Mouse (Mus musculus): ENCODE measurements around the gene Pax2.

Gene Pax2

GRCm38 (mm10) chr19:44749061-44749990, 6.5 kb upstream of the Pax2 start:
- DNase-seq, result peak in 1 of 2 experiments; percentile 27

- peak; percentile 90 to 95 for DNase-seq
These were observed 5.5 kb upstream of the Pax2 start for GRCm38 (mm10) chr19:44750051-44751041.

DNA sequence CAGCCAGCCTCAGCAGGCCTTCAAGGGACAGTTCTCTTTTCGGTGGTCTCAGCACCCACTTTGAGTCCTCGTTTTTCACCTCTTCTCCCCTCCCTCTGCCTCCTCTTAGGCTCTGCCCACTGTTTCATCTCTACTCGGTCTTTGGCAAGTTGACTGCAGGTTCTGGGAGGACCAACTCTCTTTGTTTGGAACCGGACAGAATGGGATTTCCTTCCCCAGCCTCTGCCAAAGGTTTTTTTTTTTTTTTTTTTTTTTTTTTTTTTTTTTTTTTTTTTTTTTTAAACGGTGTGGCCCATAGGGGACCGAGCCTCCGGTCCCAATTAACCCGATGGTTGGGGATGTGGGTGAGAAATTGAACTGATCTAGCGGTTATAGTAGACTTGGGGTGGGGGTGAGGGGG, 4.8 kb upstream of the Pax2 start:
- DNase-seq, result no peak

DNA sequence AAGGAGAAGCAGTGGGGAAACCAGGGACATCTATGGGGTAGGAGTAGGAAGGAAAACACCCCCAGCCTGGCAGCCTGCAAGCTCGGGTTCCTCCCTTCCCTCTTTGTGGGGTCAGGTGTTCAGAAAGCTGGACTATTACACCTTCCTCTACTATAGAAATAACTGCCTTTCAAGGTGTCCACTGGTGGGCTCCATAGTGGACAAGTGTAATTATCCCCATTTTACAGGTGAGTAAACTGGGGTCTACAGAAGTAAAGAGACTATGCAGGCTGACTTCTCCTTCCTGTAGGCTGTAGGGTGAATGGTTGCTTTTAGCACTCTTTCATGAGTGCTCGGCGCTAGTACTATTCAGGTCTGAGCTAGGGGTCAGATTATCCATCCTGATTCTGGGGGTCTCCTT, 4.3 kb upstream of the Pax2 start:
- no peak for DNase-seq

- peak in 1 of 2 experiments; percentile 37 for DNase-seq
These were observed 3.5 kb upstream of the Pax2 start for GRCm38 (mm10) chr19:44752056-44752940.

DNA sequence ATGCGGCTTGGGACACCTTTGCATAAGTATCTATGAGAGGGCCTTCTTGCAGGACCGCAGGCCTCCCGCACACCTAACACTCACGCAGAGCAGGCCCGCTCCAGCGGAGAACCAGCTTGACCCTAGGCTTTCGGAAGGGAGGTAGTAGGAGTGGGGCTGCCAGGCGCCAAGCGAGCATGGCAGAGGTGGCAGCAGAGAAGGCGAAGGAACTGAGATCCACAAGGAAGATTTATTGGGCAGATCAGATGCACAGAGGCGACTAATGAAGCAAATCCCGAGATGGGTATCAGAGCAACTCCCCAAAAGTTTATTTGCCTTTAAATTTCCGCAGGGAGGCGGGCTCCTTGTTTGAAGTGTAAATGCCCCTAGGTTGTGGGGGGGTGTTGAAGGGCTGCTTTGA, 2.5 kb upstream of the Pax2 start:
- peak in 1 of 2 experiments; percentile 35 for DNase-seq

DNA sequence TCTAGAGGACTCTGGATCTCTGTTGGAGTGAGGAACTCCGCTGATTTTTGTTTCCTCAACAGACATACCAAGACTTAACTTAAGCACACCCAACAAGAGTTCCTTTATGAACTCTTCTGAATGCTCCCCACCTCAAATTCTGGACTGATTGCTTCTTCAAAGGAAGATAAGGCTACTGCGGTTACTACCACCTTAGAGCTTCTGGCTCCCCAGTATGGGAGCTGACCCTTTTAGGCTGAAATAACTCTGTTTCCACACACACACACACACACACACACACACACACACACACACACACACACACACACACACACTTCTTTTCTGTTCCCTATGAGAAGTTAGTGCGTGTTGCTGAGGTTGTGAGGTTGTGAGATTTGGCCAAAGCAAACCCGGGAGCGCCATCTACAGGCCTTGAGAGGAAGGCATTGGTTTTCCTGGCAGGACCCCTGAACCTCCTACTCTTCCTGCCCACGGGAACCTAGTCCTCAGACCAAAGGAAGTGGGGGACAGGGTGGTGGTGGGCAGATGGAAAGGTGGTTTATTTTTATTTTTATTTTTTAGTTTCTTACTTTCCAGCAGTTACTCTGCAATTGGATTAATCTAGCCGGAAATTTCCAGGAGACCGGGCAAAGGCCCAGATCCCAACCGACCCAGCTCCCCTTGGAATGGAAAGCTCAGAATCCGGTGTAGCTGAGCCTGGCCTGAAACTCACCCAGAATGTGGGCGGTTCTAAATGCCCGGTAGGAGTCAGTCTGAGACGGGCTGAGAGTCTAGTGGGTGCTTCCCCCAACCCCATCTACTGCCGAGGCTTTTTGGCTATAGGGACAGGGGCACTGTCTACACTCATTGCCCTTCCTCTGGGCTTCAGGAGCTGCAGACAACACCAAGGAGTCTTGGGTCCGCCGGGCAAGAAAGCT, 1.1 kb upstream of the Pax2 start:
- DNase-seq, result peak; percentile 85 to 87

DNA sequence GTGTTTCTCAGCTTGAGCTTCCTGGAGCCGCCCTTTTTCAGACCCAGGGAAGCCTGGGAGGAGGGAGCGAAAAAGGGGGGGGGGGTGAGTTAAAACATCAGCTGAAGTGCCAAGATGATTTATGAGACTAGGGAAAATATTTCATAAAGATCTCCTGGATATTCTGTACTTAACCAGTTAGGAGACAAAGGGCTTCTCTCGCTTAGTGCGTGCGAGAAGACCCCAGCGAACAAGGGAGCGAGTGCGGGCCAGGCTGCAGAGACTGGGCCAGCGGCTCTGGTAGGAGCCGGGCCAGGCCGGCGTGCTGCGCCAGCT, 510 bp upstream of the Pax2 start:
- DNase-seq, result no peak

GRCm38 (mm10) chr19:44756421-44757230, 781 bp downstream of the Pax2 start:
- DNase-seq, result peak; percentile 78 to 80

GRCm38 (mm10) chr19:44757231-44757871, 1.5 kb downstream of the Pax2 start:
- DNase-seq, result peak in 1 of 2 experiments; percentile 50

- DNase-seq, result no peak
These were observed 3.0 kb downstream of the Pax2 start for GRCm38 (mm10) chr19:44758846-44759245.

GRCm38 (mm10) chr19:44759531-44760118, 3.8 kb downstream of the Pax2 start:
- peak in 1 of 2 experiments; percentile 44 for DNase-seq

DNA sequence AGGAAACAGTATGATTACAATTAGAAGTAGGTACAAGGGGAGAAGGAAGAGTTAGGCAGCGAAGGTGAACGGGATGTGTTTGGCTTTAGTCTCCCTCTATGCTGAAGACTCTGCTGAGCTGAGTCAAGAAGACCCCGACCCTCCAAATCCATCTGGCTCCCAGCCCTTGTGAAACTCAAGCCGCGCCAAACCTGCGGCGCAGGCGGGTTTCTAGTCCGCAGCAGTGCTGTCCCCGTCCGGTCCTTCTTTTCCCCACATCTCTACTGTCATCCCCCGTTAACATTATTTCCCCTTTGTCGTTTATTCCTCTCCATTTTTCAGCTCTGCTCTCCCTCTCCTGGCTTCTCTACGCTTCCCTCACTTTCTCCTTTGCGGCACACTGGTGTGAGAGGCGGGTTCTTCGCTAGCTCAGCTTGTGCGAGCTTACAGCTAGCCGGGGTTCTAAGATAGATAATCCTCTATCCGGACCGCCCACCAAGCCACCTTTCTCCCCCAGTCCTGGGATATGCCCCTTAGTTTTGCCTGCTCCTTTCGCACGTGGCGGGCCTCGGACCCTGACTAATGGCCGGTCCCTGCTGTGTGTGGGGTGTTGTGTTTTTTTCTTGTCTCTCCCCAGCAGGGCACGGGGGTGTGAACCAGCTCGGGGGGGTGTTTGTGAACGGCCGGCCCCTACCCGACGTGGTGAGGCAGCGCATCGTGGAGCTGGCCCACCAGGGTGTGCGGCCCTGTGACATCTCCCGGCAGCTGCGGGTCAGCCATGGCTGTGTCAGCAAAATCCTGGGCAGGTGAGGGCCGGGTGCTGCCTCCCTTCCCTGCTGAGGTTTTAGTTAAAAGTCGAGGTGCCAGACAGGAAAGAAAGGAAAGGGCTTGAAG, 4.7 kb downstream of the Pax2 start:
- peak in 1 of 2 experiments; percentile 19 for DNase-seq

GRCm38 (mm10) chr19:44762121-44762621, 6.3 kb downstream of the Pax2 start:
- peak in 1 of 2 experiments; percentile 42 for DNase-seq

GRCm38 (mm10) chr19:44770268-44771050, 14.6 kb downstream of the Pax2 start:
- no peak for DNase-seq

- DNase-seq, result no peak
These were observed 15.7 kb downstream of the Pax2 start for GRCm38 (mm10) chr19:44771499-44771898.

DNA sequence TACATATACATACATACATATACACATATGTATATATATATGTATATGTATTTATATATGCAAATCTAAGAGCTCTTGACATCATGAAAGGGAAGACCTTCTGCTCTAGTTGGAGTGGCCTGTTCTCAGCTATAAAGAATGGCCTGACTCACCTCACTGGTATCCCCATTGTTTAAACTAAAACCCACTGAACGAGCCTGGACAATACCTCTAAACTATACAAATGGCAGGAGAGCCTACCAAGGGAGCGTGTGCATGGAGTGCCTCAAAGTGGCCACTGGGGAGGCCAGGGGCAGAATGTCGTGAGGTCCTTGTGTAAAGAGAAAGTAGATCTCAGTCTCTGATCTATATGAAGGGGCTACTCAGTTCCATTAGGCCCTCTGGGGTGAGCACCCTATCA, 26.1 kb downstream of the Pax2 start:
- no peak for DNase-seq

Measured in kidney, adult 8-10 months (tissue).